Mouse (Mus musculus) spleen, adult 2 months (tissue): ENCODE data around the gene Pnp. TPM values are rescaled to one million over a fixed set of nuclear protein-coding genes. Genes with fewer than 3 reads are reported as not detected.

Experiments used
- DNase-seq, 2 experiments: peaks; one replicate each; pipeline versions ENCODE4 v3.0.0 to v3.0.0-alpha.2; 2012 to 2021; ENCODE audit warnings: low spot score in 2 of 2, low read depth in 1 of 2
- H3K27ac ChIP-seq: fragments of 200-500 bp; 2 replicates; pipeline ENCODE4 v1.5.1; 2012; ENCODE audit warnings: low read length, inconsistent platforms; ENCODE audit not compliant: insufficient read depth
- H3K27me3 ChIP-seq: fragments of 200-500 bp; 2 replicates; pipeline ENCODE4 v1.6.1; 2012; ENCODE audit warnings: mild to moderate bottlenecking, moderate library complexity, low read length, inconsistent platforms; ENCODE audit not compliant: control insufficient read depth, insufficient read depth
- H3K36me3 ChIP-seq: fragments of 200-500 bp; 2 replicates; pipeline ENCODE4 v1.6.1; 2012; ENCODE audit warnings: mild to moderate bottlenecking, low read length, inconsistent platforms; ENCODE audit not compliant: control insufficient read depth, insufficient read depth
- H3K4me1 ChIP-seq: fragments of 200-500 bp; 2 replicates; pipeline ENCODE4 v1.6.1; 2011; ENCODE audit warnings: inconsistent platforms; ENCODE audit not compliant: control insufficient read depth, insufficient read depth, insufficient read length
- H3K4me3 ChIP-seq: fragments of 200-500 bp; 2 replicates; pipeline ENCODE4 v1.5.1; 2011; ENCODE audit warnings: mild to moderate bottlenecking, inconsistent platforms; ENCODE audit not compliant: insufficient read depth, insufficient read length; ENCODE audit errors: extremely low read depth
- CTCF ChIP-seq: fragments of 200-500 bp; IDR thresholded peaks from 2 replicates; pipeline ENCODE4 v1.5.1; 2011; ENCODE audit warnings: mild to moderate bottlenecking, inconsistent platforms; ENCODE audit not compliant: insufficient read depth, insufficient read length, insufficient replicate concordance; ENCODE audit errors: extremely low read depth
- POLR2A ChIP-seq: fragments of 200-500 bp; IDR thresholded peaks from 2 replicates; pipeline ENCODE4 v1.6.1; 2011; ENCODE audit warnings: low read depth, low read length, inconsistent platforms
- WGBS: fragments of 180-500 bp; shearing (Covaris S2); methylation state at CpG from one replicate; pipeline ENCODE4 v1.1.7; 2018; 5-methylcytosine and 5-hydroxymethylcytosine counted together
- polyA plus RNA-seq: library from polyadenylated mRNA; depleted of rRNA; stranded (reverse); fragments of >200 nt; gene quantifications from 2 replicates; pipeline ENCODE4 v1.2.3, GENCODE M21; 2012; rRNA removed

Pnp gene
- 21.4 and 27.0 TPM in 2 replicates for polyA plus RNA-seq

GRCm38 (mm10) chr14:50930754-50931492 lies at the start of gene Pnp, which contains the start of gene Pip4p1:
TSS of gene Pnp (plus strand) at chr14:50931082.
TSS of gene Pip4p1 (minus strand) at chr14:50930856.
- peak; percentile 100 for DNase-seq
- H3K4me3 ChIP-seq = peak within 1 kb of the TSS; percentile 75
- 1% methylated on average over 68 of the region's 68 CpGs for WGBS
- TF ChIP-seq CTCF (no peak), POLR2A (peak; percentile 46)
- no peaks in the 10 kb centered on the region for H3K27me3 ChIP-seq
- peak within 1 kb of the TSS; percentile 95 for H3K27ac ChIP-seq
- peaks cover 8% of the 10 kb centered on the region; the same call in 1 of the 2 replicates for H3K4me1 ChIP-seq
- peaks cover 31% of the 10 kb centered on the region for H3K36me3 ChIP-seq

GRCm38 (mm10) chr14:50891621-50892020 lies 39.3 kb upstream of the Pnp start:
- TF ChIP-seq CTCF = no peak
- no peak for TF ChIP-seq POLR2A
- H3K36me3 ChIP-seq = no peaks in the 10 kb centered on the region
- H3K4me3 ChIP-seq = no peak overlapping the region
- 93% methylated on average over 8 of the region's 8 CpGs for WGBS
- no peaks in the 10 kb centered on the region for H3K27me3 ChIP-seq
- no peak overlapping the region for H3K27ac ChIP-seq
- DNase-seq = no peak
- H3K4me1 ChIP-seq = no peaks in the 10 kb centered on the region

GRCm38 (mm10) chr14:50892091-50892490 lies 38.8 kb upstream of the Pnp start:
- TF ChIP-seq CTCF = no peak
- no peak for TF ChIP-seq POLR2A
- 60% methylated on average over 7 of the region's 7 CpGs for WGBS
- Histone ChIP-seq H3K36me3 (no peaks in the 10 kb centered on the region), H3K27ac (no peak overlapping the region), H3K4me1 (no peaks in the 10 kb centered on the region), H3K4me3 (no peak overlapping the region; the same call in 1 of the 2 replicates), H3K27me3 (no peaks in the 10 kb centered on the region)
- no peak for DNase-seq

GRCm38 (mm10) chr14:50892541-50893459 lies 38.1 kb upstream of the Pnp start:
- Histone ChIP-seq H3K4me1 (no peaks in the 10 kb centered on the region), H3K4me3 (no peak overlapping the region; the same call in 1 of the 2 replicates), H3K27me3 (no peaks in the 10 kb centered on the region), H3K36me3 (no peaks in the 10 kb centered on the region), H3K27ac (no peak overlapping the region)
- WGBS = 62% methylated on average over 22 of the region's 22 CpGs
- TF ChIP-seq POLR2A = no peak
- TF ChIP-seq CTCF = no peak
- DNase-seq = no peak

GRCm38 (mm10) chr14:50895407-50895806 lies 35.5 kb upstream of the Pnp start:
- H3K27ac ChIP-seq = no peak overlapping the region
- H3K36me3 ChIP-seq = no peaks in the 10 kb centered on the region
- no peaks in the 10 kb centered on the region for H3K27me3 ChIP-seq
- DNase-seq = no peak
- H3K4me3 ChIP-seq = no peak overlapping the region
- no peaks in the 10 kb centered on the region for H3K4me1 ChIP-seq
- no peak for TF ChIP-seq POLR2A
- no peak for TF ChIP-seq CTCF

- no peak for DNase-seq
- Histone ChIP-seq H3K27me3 (no peaks in the 10 kb centered on the region), H3K4me1 (no peaks in the 10 kb centered on the region), H3K27ac (peak overlapping the region; percentile 17), H3K4me3 (no peak overlapping the region), H3K36me3 (no peaks in the 10 kb centered on the region)
- WGBS = 63% methylated on average over 19 of the region's 19 CpGs
- TF ChIP-seq POLR2A (no peak), CTCF (no peak)
Measured at GRCm38 (mm10) chr14:50895985-50896746, 34.7 kb upstream of the Pnp start.
